Mouse (Mus musculus) olfactory bulb, adult 2 months (tissue): ENCODE measurements around the gene Poc1a. TPM values are rescaled to one million over a fixed set of nuclear protein-coding genes. Genes with fewer than 3 reads are reported as not detected.

Experiments used
- H3K27ac ChIP-seq: fragments of 200-500 bp; 2 replicates; pipeline ENCODE4 v1.5.1; 2012; ENCODE audit warnings: low read depth, low read length; ENCODE audit not compliant: insufficient read depth
- H3K4me1 ChIP-seq: fragments of 200-500 bp; 2 replicates; pipeline ENCODE4 v1.6.1; 2012; ENCODE audit warnings: low read length; ENCODE audit not compliant: control insufficient read depth, insufficient read depth
- H3K4me3 ChIP-seq: fragments of 200-500 bp; 2 replicates; pipeline ENCODE4 v1.5.1; 2012; ENCODE audit warnings: mild to moderate bottlenecking, low read depth, low read length, moderate library complexity; ENCODE audit not compliant: insufficient read depth
- CTCF ChIP-seq: fragments of 200-500 bp; IDR thresholded peaks from 2 replicates; pipeline ENCODE4 v1.5.1; 2012; ENCODE audit warnings: low read depth, mild to moderate bottlenecking, low read length, moderate library complexity; ENCODE audit not compliant: insufficient read depth
- POLR2A ChIP-seq: fragments of 200-500 bp; IDR thresholded peaks from 2 replicates; pipeline ENCODE4 v1.6.1; 2012; ENCODE audit warnings: mild to moderate bottlenecking, low read depth, low read length, moderate library complexity; ENCODE audit not compliant: insufficient read depth
- WGBS: fragments of 180-500 bp; shearing (Covaris S2); methylation state at CpG from one replicate; pipeline ENCODE4 v1.1.7; 2018; 5-methylcytosine and 5-hydroxymethylcytosine counted together
- polyA plus RNA-seq: library from polyadenylated mRNA; stranded (reverse); fragments of >200 nt; gene quantifications from 2 replicates; pipeline ENCODE4 v1.2.4, GENCODE M21; 2012; ENCODE audit warnings: low replicate concordance; ENCODE audit not compliant: missing spikeins, insufficient read depth, insufficient read length

The Poc1a gene
- polyA plus RNA-seq, 1 experiment: not detected

DNA sequence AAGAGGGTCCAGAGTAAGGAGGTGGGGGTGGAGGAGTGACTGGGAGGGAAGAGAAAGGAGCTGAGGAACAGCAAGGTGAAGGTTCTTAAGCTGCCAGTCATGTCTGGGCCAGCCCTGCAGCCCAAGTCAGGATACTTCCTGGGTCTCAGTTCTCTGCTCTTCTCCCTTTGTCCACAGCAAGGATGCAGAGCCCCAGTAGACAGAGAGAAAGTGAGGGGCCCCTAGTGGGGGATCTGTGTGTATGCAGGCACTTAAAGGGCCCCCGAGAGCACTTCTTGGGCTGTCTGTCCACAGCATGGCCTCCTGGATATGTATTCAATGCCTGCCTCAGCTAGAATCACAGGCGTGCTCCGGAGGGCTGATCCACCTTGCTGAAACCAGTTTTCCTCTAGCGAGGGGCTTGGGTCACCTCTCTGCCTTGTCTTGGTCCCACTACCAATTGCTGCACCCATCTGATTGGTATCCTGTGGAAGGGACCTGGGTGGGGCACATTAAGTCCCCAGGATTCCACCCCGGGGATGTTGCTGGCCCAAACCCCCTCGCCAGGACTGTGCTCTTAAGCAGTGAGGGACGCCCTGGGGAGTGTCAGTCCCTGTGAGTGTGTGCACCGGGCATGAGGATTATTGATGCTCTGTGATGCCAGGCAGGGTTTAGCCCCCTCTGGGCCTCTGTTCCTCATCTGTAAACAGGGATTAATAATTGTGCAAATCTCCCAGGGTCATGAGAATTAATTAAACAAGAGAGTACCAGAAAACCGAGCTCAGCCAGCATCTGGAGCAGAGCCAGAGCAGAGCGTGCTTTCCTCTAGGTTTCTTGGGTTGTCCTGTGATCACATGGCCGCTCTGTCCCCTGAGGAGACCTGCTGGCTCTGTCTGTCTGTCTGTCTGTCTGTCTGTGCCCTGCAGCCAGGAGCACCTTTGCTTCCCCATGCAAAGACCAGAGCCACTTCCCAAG lies 114.1 kb downstream of the Poc1a start:
- no peak for TF ChIP-seq CTCF
- no peak for TF ChIP-seq POLR2A
- WGBS: 61% methylated on average over 11 of the region's 11 CpGs

GRCm38 (mm10) chr9:106397733-106398132 lies 116.9 kb downstream of the Poc1a start:
- Histone ChIP-seq H3K27ac (no peak overlapping the region), H3K4me1 (peaks cover 43% of the 10 kb centered on the region), H3K4me3 (no peak overlapping the region)
- 99% methylated on average over 4 of the region's 4 CpGs for WGBS
- no peak for TF ChIP-seq CTCF
- TF ChIP-seq POLR2A: no peak

More for the DNA sequence above, 114.1 kb downstream of the Poc1a start:
- Histone ChIP-seq H3K4me3 (no peak overlapping the region), H3K27ac (no peak overlapping the region), H3K4me1 (peaks cover 26% of the 10 kb centered on the region)

- 83% methylated on average over 9 of the region's 9 CpGs for WGBS
- H3K4me3 ChIP-seq: no peak overlapping the region
- TF ChIP-seq POLR2A (no peak), CTCF (no peak)
- H3K27ac ChIP-seq: no peak overlapping the region
- H3K4me1 ChIP-seq: peaks cover 43% of the 10 kb centered on the region
These were observed 117.9 kb downstream of the Poc1a start for GRCm38 (mm10) chr9:106398667-106399311.

GRCm38 (mm10) chr9:106399808-106400207 lies 118.9 kb downstream of the Poc1a start:
- no peak overlapping the region for H3K27ac ChIP-seq
- TF ChIP-seq POLR2A (no peak), CTCF (no peak)
- H3K4me3 ChIP-seq: no peak overlapping the region
- peaks cover 35% of the 10 kb centered on the region for H3K4me1 ChIP-seq
- WGBS: 96% methylated on average over 3 of the region's 3 CpGs

Other genes with a start within 250 kb of the Poc1a start
- gene Col6a4, start 184.3 kb upstream of the Poc1a start, polyA plus RNA-seq: not detected in 2 replicates
- gene Glyctk, start 122.9 kb upstream of the Poc1a start, polyA plus RNA-seq: not detected in 2 replicates
- not detected in 2 replicates for gene Wdr82, start 110.1 kb upstream of the Poc1a start, polyA plus RNA-seq
- gene Ppm1m, start 81.3 kb upstream of the Poc1a start, polyA plus RNA-seq: not detected in 2 replicates
- not detected in 2 replicates for gene Twf2, start 78.0 kb upstream of the Poc1a start, polyA plus RNA-seq
- gene Tlr9, start 58.5 kb upstream of the Poc1a start, polyA plus RNA-seq: not detected in 2 replicates
- not detected in 2 replicates for gene Alas1, start 32.4 kb upstream of the Poc1a start, polyA plus RNA-seq
- not detected in 2 replicates for gene Dusp7, start 87.6 kb downstream of the Poc1a start, polyA plus RNA-seq
- gene Rpl29, start 148.4 kb downstream of the Poc1a start, polyA plus RNA-seq: not detected in 2 replicates
- not detected in 2 replicates for gene Acy1, start 157.3 kb downstream of the Poc1a start, polyA plus RNA-seq
- not detected in 2 replicates for gene Abhd14b, start 166.4 kb downstream of the Poc1a start, polyA plus RNA-seq
- not detected in 2 replicates for gene Abhd14a, start 166.6 kb downstream of the Poc1a start, polyA plus RNA-seq
- not detected in 2 replicates for gene Pcbp4, start 172.2 kb downstream of the Poc1a start, polyA plus RNA-seq
- not detected in 2 replicates for gene Gpr62, start 184.9 kb downstream of the Poc1a start, polyA plus RNA-seq
- not detected in 2 replicates for gene Rrp9, start 194.9 kb downstream of the Poc1a start, polyA plus RNA-seq
- not detected in 2 replicates for gene Parp3, start 195.9 kb downstream of the Poc1a start, polyA plus RNA-seq
- gene Iqcf1, start 218.9 kb downstream of the Poc1a start, polyA plus RNA-seq: not detected in 2 replicates
- not detected in 2 replicates for gene Iqcf5, start 233.5 kb downstream of the Poc1a start, polyA plus RNA-seq